Mouse (Mus musculus): ENCODE results near the gene Abcb6.

GRCm38 (mm10) chr1:75211141-75211708 is 31.0 kb upstream of the Abcb6 start:
- TF ChIP-seq CTCF (IDR thresholded peaks at IDR 0.05; ENCODE audit: low read depth, low read length) = no peak
- no peak for TF ChIP-seq POLR2A (IDR thresholded peaks at IDR 0.05; ENCODE audit: borderline replicate concordance, low read depth, low read length)

Measured in bone marrow macrophage, adult 2 months (primary cell).